Mouse (Mus musculus) CD4-positive, CD25-positive, alpha-beta regulatory T cell, adult 9 weeks (primary cell): Measurements from ENCODE around the gene Clvs2. TPM values are rescaled to one million over a fixed set of nuclear protein-coding genes. Genes with fewer than 3 reads are reported as not detected.

Source experiments
- polyA plus RNA-seq: library from polyadenylated mRNA; unstranded; fragments of 100-300 nt; shearing (Covaris generic); gene quantifications from one replicate; pipeline ENCODE4 v1.2.1, GENCODE M21; 2017

Clvs2 gene
- polyA plus RNA-seq: not detected

GRCm38 (mm10) chr10:33624131-33624879, at the start of gene Clvs2:
Gene Clvs2, minus strand, starts transcription at chr10:33624769.

Other genes starting within 250 kb of the Clvs2 start
- not detected for gene Sult3a2, start 161.9 kb upstream of the Clvs2 start, polyA plus RNA-seq
- not detected for gene Sult3a1, start 233.0 kb upstream of the Clvs2 start, polyA plus RNA-seq